Mouse (Mus musculus) left cerebral cortex, postnatal 4 days (tissue): ENCODE data around the gene Lrrc63. TPM values are rescaled to one million over a fixed set of nuclear protein-coding genes. Genes with fewer than 3 reads are reported as not detected.

Source experiments
- DNase-seq: peaks from one replicate; pipeline ENCODE4 v3.0.0-alpha.2; 2022
- intact Hi-C: fragments of 180-260 bp; cut with DNase I; formaldehyde crosslinking; loops from one replicate; pipeline ENCODE4 v1.15.1; 2025
- total RNA-seq, 2 experiments: library from RNA; stranded (reverse); gene quantifications; 2 replicates each; pipeline ENCODE4 v1.2.3; 2021

Gene Lrrc63
- total RNA-seq, 2 experiments from 2014 or later = not detected

- intact Hi-C loops = no loop called here
- no peak for DNase-seq
Observed at GRCm38 (mm10) chr14:75139225-75139624, 8.5 kb upstream of the Lrrc63 start.

DNA sequence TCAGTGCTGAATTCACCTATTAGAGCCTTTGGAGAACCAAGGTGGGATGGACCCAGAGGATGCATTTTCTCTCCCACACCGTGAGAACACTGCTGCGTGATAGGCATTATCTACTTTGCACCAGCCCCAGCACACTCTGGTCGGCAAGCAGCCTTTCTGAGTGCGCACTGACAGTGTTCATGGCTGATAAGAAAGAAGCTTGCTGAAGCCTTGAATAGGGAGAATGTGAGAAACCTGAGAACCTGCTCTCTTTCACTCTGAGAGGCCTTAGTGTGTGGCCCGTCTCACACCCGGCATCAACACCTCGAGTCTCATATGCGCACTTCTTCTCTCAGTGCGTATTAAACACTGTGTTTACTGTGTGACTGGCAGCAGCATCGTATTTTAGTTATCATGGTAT is 7.8 kb upstream of the Lrrc63 start:
- intact Hi-C loops = no loop called here
- DNase-seq = no peak

DNA sequence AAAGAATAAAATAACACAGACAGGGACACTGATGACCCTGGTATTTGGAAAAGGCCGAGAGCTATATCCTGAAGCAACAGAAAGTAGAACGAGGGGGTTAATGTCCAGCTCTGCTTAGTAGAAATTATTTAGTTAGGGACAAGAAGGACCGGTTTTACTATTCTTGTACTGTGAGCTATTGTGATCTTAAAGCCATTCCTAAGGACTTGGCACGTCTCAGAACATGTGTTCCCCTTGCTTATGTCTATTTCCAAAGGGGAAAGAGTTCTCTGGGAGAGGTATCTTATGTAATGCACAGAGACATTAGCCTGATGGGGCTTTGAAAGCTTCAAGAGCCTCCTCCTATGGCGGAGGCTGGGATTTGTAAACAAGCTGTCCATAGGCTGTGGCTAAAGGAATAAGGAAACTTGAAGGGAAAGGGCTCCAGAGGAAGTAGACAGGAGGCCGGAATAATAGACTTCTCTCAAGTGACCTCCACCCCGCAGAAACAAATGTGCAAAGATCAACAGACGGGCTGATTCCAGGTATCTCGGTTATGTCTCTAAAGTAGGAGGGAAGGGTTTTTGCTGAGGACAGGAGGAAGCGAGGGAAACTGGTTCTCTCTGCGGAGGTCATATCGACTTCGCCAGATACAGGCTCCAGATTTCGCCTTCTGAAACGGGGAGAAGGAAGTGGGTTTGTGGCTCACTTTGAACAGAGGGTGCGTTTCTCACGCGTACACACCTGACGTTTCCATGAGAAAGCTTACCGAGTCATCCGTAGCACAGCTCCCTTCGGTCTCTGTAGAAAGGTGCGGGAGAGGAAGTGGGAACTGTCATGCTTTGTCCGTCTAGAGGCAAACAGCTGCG is 5.7 kb upstream of the Lrrc63 start:
- DNase-seq = no peak
- intact Hi-C loops = no loop called here

- no peak for DNase-seq
- intact Hi-C loops = no loop called here
Observed at GRCm38 (mm10) chr14:75131324-75131935, 749 bp upstream of the Lrrc63 start.

GRCm38 (mm10) chr14:75121658-75122057 is 9.0 kb downstream of the Lrrc63 start:
- intact Hi-C loops = no loop called here
- no peak for DNase-seq

GRCm38 (mm10) chr14:75102956-75103355 is 27.7 kb downstream of the Lrrc63 start:
- intact Hi-C loops = no loop called here
- DNase-seq = no peak

GRCm38 (mm10) chr14:75077946-75078345 is 52.7 kb downstream of the Lrrc63 start:
- intact Hi-C loops = no loop called here

DNA sequence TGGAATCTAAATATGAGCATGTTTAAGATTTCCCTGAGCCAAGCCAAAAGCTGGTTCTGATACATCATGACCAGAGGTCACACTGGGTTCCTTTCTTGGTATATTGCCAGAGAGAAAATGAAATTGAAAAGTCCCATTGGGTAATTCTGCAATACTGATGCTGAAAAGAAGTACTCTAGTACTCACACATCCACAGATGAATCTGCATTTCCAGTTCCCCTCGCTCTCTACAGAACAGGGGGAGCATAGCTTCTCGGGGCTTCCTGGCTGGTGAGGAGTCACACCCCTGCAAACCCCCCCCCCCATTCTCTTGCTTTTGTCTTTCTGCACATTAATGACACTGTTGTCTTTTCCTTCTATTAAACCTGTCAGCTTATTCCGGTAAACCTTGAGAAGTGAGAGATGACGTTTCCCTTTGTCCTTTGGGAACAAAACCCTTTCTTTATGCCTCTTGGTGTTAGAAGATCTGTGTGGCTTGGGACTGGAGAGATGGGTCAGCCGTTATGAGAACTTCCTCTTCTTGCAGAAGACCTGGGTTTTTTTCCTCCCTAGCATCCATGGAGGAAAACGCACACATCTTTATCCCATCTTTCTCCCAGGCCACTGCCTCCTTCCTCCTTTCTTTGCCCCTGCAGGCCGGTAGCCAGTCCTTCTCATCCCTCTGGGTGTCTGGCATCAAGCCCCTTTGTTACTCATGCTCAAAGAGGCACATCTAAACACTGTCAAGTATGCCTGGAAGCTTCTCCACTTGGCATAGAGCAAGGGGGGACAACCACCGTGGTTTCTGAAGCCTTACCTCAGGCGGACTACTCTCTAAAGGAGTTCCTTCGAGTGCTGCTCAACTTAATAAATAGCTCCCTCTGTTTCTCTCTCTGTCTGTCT is 55.1 kb downstream of the Lrrc63 start:
- intact Hi-C loops = no loop called here
- peak; percentile 12 for DNase-seq

More at GRCm38 (mm10) chr14:75077946-75078345, 52.7 kb downstream of the Lrrc63 start:
- DNase-seq = peak; percentile 25

GRCm38 (mm10) chr14:75071091-75071490 is 59.6 kb downstream of the Lrrc63 start:
- no peak for DNase-seq
- intact Hi-C loops = no loop called here

- intact Hi-C loops = loop anchor here (10.0 kb wide), 1 partner anchor 655 kb away; no protein-coding TSS in a partner anchor
- no peak for DNase-seq
Observed at GRCm38 (mm10) chr14:75069356-75069979, 61.2 kb downstream of the Lrrc63 start.

DNA sequence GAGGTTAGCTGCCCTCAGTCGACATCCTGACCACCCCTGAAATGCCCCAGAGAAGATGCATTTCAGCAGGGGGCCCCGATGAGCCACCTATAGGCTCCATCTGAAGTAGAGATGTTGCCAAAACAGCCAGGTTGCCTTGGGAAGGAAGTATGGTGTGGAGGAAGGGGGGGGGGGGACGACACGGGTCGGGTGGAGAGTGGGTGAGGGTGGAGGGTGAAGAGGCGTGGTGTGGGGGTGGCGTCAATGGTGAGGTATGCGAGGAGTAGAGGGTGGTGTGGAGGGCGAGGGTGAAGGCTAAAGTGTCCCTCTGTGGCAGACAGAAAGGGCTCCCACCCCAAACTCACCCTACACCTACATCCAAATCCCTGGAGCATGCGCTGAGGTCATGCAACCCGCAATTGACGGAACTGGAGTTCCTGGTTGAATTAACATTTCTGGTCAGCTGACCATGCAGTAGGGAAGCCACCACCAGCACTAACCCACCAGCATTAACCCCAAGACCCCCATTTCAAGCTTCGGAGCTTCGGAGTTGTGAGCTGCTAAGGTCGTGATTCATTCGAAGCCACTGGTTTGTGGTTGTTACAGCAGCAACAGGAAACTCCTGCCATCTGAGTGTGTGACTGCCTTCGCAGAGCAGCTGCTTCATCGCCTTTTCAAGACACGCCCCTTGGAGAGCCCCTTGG is 62.1 kb downstream of the Lrrc63 start:
- intact Hi-C loops = loop anchor here (10.0 kb wide), 1 partner anchor 656 kb away; no protein-coding TSS in a partner anchor

GRCm38 (mm10) chr14:75065211-75065610 is 65.5 kb downstream of the Lrrc63 start:
- DNase-seq = no peak
- intact Hi-C loops = loop anchor here (10.0 kb wide), 1 partner anchor 660 kb away; no protein-coding TSS in a partner anchor

More for the DNA sequence above, 62.1 kb downstream of the Lrrc63 start:
- DNase-seq = no peak

- intact Hi-C loops = loop anchor here (10.0 kb wide), 1 partner anchor 660 kb away; no protein-coding TSS in a partner anchor
- DNase-seq = no peak
Observed at GRCm38 (mm10) chr14:75064520-75064919, 66.2 kb downstream of the Lrrc63 start.

- intact Hi-C loops = loop anchor here (10.0 kb wide), 1 partner anchor 661 kb away; no protein-coding TSS in a partner anchor
- no peak for DNase-seq
Observed at GRCm38 (mm10) chr14:75063936-75064335, 66.7 kb downstream of the Lrrc63 start.

DNA sequence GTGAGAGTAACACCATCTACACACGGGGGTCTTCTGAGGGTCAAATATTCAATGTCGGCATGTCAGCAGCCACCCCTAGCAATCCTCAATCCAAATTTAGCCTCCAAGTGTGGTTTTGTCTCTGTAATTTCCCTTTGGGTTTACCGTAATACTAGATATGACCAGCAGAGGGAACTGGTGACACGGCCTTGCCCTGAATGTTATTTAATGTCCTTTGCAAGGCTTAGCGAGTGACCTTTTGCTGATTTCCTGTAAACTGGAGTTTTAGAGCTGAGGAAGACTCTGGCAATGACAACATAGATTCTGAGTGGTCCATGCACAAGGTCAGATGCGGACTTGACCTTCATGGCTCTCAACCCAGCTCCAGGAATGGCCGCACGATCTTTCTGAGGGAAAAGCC is 70.1 kb downstream of the Lrrc63 start:
- peak; percentile 8 for DNase-seq
- intact Hi-C loops = loop anchor here (10.0 kb wide), 1 partner anchor 664 kb away; no protein-coding TSS in a partner anchor

DNA sequence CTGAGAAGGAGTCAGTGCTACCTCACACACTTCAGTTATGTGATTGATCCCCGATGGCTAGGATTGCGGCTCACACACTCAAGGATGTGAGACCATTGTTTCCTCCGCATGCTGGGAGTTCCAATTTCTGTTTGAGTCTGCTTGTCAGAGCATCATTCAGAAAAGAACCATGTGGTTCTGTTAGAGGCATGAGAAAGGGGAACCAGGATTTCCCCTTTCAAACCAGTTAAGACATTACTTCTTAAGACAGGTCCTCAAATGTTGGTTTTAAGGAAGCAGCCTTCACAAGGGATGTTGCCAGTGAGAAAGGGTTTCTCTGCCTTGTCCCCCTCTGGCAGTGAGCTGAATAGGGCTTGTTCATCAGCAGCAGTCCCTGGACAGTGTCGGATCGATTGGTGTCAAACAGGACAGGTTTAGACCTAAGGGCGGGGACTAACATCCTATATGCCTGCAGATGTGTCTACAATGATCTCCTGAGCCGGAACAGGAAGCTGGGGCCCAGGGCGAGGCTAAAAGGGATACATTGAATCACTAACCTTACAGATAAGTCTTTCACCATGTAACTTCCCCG is 73.7 kb downstream of the Lrrc63 start:
- no peak for DNase-seq
- intact Hi-C loops = no loop called here

DNA sequence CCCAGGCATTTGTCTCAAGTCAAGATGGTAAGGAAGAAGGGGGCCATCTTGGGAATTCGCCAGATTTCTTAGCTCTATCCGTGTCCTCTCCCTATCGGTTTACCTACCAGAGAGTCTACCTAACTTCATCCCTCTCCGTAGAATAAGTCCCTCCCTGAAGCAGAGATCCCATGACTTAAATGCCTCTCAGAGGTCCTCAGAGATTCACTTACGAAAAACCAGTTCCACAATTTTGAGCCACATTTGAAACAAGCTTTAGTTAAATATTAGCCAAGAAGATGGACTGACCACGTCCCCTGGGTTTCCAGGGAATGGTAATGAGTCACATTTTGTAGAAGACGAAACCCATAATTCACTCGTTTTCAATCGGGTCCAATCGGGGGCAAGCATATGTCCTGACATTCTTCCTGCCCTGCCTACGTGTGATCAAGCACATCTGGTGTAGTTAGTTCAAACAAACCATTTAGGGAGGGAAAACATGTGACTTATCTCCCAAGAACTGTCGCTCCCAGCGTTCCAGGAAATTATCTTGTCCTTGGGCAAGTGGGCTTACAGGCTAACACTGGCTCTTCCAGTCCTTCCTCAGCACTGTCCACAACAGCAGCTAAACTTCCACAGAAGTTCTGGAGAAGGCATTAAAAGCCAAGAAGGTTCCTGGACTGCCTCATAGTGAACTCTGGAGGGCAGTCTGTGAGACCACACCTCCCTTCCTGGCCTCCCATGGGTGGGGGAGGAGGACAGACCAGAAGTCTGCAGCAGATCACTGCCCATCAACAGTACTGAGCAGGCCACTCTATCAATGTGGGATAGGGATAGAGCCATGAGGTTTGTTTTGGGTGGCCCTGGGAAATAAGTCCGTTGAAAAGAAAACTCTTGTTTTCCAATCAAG is 76.0 kb downstream of the Lrrc63 start:
- no peak for DNase-seq
- intact Hi-C loops = no loop called here

DNA sequence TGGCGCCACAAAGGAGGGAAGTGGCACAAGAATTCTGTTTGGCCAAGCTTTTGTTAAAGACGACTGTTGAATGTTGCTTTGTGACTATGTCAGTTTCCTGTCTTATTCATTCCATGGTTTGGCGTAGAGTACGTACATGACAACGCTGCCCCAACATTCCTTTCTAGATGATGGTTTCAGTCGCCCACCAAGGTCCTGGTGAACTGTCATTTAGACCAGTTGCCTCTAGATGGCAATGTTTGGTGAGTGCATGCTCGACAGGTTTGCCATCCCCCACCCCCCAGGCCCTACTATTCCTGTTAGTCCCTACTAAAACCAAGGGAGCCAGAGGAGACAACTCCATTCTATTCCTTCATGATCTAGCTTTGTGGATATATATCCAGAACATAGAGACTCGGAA is 78.2 kb downstream of the Lrrc63 start:
- no peak for DNase-seq
- intact Hi-C loops = no loop called here
